Mouse (Mus musculus) brain, embryonic 14.5 days (tissue): ENCODE data around the gene Nabp2.

Experiments used
- CTCF ChIP-seq: fragments of 200-500 bp; IDR thresholded peaks from 2 replicates; pipeline ENCODE4 v1.5.1; 2012; ENCODE audit warnings: inconsistent platforms, mild to moderate bottlenecking, moderate library complexity, borderline replicate concordance; ENCODE audit not compliant: insufficient read depth, insufficient read length; ENCODE audit errors: extremely low read depth
- POLR2A ChIP-seq: fragments of 200-500 bp; IDR thresholded peaks from 2 replicates; pipeline ENCODE4 v1.6.1; 2012; ENCODE audit warnings: mild to moderate bottlenecking, inconsistent platforms, borderline replicate concordance; ENCODE audit not compliant: poor library complexity, insufficient read depth, insufficient read length, severe bottlenecking; ENCODE audit errors: extremely low read depth

DNA sequence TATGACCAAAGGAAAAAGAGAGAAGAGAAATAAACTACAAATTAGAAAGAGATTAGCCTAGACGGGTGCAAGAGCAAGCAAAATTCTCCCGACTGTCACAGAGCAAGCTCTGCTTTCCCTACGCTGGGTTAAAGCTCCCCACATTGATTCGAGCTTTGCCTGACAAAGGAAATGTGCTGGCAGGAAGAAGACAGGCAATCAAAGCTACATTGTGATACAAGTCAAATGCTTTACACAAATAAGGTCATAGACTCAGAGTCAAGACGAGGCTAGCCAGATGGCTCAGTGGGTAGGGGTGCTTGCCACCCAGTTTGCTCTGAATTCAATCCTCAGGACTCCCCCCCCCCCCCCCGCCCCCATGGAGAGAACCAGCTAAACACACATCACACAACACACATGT, 41.3 kb downstream of the Nabp2 start:
- TF ChIP-seq CTCF, result no peak
- TF ChIP-seq POLR2A, result no peak
